Mouse (Mus musculus): Measurements from ENCODE around the gene Acrv1. TPM values are rescaled to one million over a fixed set of nuclear protein-coding genes. Genes with fewer than 3 reads are reported as not detected.

The Acrv1 gene
- 0.04 TPM in 1 of 2 replicates, not detected in the other for polyA plus RNA-seq (2015; fragmentation: Nextera tagmentation; extraction: Ambion mirVana)

DNA sequence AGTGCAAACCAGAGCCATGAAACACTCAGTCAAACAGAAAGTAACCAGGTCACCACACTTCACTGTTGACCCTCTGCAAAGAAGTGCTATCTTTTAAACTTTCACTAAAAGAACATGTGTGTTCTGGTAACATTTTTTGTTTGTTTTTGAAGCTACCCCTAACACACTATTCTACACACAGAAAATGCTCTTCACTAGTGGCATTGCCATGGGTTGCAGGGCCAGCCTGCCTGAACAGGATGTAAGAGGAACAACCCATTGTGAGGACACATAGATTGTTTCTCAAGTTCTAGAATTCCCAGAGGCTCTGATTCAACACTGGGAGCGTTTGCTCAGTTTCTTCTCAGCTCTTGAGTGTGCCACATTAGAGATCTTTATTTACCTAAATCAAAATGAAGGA, at the start of gene Acrv1:
Gene Acrv1, plus strand, starts transcription at position 301 of the 400 bp plus-strand sequence.

DNA sequence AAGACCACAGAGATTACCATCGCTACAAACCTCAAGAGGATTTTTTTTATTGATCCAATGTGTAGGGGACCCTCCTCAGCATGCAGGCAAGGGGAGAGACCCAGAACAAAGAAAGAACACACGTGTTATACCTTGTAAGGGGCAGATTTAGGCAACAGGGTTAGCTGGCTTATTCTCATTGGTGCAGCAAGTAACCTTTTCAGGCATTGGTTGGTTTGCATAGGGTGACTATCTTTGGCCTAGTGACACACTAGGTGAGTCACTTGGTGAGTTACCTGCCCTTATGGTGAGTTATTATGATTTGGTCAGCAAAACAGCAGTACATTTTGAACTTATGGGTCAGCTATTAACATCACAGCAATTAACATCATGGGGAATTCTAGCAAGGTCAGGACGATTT, 49.7 kb upstream of the Acrv1 start, which contains the start of gene A630095E13Rik:
Gene A630095E13Rik, minus strand, starts transcription at position 101 of the 400 bp plus-strand sequence.

DNA sequence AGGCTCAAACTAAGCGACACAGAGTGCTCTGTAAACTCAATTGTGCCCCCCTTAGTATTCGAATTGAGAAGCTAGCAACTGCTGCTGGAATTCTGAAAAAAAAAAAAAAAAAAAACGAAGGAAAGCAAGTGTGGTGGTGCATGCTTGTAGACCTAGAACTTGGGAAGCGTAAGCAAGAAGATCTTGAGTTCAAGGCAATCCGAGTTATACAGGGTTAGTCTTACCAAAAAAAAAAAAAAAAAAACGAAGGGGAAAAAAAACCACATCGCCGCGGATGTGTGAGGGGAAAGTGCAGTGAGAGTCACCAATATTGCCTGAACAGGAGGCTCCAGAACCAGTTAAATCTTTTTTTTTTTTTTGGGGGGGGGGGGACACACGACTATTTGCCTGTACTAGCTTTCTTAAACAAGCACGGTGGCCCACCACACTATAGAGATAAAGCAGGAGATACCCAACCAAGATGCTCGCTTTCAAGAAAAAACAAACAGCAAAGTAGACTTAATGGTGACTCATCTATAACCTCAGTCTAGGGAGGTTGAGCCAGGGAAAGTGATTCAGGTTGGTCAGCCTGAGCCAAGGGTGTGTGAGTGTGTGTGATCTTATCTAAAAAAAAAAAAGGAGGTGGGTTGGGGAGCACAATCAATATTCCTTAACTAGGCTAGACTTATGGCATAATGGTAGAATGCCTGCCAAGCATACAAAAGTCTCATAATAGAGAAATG, 34.2 kb downstream of the Acrv1 start, which contains the start of gene Chek1:
Gene Chek1, minus strand, starts transcription at position 32 of the 722 bp plus-strand sequence.

Other genes with a start within 250 kb of the Acrv1 start
- not detected in 2 replicates for gene Gm9513, start 217.6 kb upstream of the Acrv1 start, polyA plus RNA-seq (2015; fragmentation: Nextera tagmentation; extraction: Ambion mirVana)
- not detected in 2 replicates for gene Gm5615, start 151.3 kb upstream of the Acrv1 start, polyA plus RNA-seq (2015; fragmentation: Nextera tagmentation; extraction: Ambion mirVana)
- gene Gm17689, start 110.6 kb upstream of the Acrv1 start, polyA plus RNA-seq (2015; fragmentation: Nextera tagmentation; extraction: Ambion mirVana), result not detected in 2 replicates
- gene A630095E13Rik, start 49.8 kb upstream of the Acrv1 start, polyA plus RNA-seq (2015; fragmentation: Nextera tagmentation; extraction: Ambion mirVana), result not detected in 2 replicates
- 23.0 and 24.6 TPM in 2 replicates for gene Chek1, start 33.8 kb downstream of the Acrv1 start, polyA plus RNA-seq (2015; fragmentation: Nextera tagmentation; extraction: Ambion mirVana)
- gene Stt3a, start 74.5 kb downstream of the Acrv1 start, polyA plus RNA-seq (2015; fragmentation: Nextera tagmentation; extraction: Ambion mirVana), result 115 and 117 TPM in 2 replicates
- 32.6 and 40.6 TPM in 2 replicates for gene Ei24, start 104.2 kb downstream of the Acrv1 start, polyA plus RNA-seq (2015; fragmentation: Nextera tagmentation; extraction: Ambion mirVana)
- 0.39 and 0.83 TPM in 2 replicates for gene Fez1, start 128.6 kb downstream of the Acrv1 start, polyA plus RNA-seq (2015; fragmentation: Nextera tagmentation; extraction: Ambion mirVana)

Data from spleen, postnatal 0 days (tissue).